Mouse (Mus musculus) sigmoid colon, adult 10 weeks (tissue): ENCODE data around the gene Ehhadh. TPM values are rescaled to one million over a fixed set of nuclear protein-coding genes. Genes with fewer than 3 reads are reported as not detected.

Source experiments
- polyA plus RNA-seq: library from polyadenylated mRNA; stranded (reverse); fragments of 350-450 nt; fragmentation: Illumina TruSeq; extraction: RNeasy Lipid Tissue Mini Kit (QIAGEN cat#74804); gene quantifications from one replicate; pipeline ENCODE4 v1.2.3, GENCODE M21; 2014; ENCODE audit warnings: low read depth, low replicate concordance

Ehhadh gene
- 39.1 TPM for polyA plus RNA-seq

DNA sequence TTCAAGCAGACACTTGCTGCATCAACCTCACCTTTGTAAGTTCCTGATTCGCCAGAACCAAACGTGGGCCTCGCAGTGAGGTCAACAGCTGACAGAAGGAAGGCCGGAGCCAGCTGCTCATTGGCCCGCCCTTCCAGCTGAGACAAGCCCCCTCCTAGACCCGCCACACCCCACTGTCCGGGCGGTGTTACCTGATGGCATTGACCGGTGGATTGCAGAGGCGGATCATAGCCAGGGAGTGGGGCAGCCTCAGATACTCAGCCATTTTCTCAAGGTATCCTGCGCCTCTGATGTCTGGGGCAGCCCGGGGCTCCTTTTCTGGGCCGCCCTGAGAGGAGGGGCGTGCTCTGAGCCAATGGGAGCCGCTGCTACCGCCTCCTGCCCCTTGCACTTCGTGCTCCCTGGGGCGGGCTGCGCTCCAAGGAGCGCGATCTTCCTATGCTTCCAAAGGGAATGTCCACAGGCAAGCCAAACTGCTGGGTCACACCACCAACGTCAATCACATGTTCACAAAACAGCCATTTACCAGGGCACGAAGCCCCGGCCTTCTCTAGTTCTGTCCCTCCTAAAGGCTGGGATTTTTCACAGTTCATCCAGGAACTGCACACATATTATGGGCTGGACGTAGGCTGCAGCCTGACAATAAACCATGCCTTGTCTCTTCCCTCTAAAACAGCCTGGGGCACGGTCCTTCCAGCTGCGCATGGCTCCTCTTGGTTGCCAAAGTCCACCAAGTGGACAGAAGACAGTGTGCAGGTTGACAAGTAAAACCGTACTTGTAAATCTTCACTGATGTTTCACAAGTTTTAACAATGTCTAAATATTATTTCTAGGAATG is at the start of gene Ehhadh:
Gene Ehhadh, minus strand, starts transcription at position 292 of the 838 bp plus-strand sequence.

DNA sequence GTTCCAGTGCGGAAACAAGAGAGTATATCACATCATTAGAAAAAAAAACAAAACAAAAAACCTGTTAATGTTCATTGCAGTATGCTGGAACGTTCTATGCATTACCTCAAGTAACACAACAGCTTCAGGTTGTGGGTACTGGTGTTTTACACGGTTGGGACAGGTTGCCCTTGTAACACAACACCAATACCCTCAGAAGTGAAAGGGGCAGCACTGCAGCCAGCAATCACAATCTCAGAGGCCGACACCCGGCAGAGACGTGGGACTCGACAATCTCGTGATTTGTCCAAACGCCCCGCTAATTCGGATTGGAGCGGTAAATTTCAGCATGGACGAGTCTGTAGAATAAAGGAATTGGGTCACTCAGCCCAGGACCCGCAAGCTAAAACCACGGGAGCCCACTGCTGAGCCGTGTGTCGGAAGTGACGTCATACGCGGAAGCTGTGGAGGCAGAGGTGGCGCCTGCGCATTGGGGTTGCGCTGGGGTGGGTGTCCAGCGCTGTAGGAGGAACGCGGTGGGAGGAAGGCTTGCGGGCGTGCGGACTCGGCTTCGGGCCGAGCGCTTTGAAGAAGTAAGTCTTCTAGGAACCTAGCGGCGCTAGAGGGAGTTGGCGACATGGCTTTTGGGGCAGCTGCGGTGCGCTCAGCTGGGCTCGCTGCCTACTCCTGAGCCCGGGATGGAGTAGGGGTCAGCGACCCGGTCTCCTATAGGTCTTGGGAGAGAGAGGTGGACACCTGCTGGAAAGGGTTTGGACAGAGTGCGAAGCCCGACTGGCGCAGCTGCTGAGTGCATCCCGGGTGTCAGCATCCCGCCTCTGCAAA is 6.5 kb upstream of the Ehhadh start, which contains the start of gene Map3k13:
Gene Map3k13, plus strand, starts transcription at position 472 of the 822 bp plus-strand sequence.

Other genes starting within 250 kb of the Ehhadh start
- gene 2510009E07Rik, start 93.1 kb downstream of the Ehhadh start, polyA plus RNA-seq = 66.9 TPM
- gene Map3k13, start 6.5 kb upstream of the Ehhadh start, polyA plus RNA-seq = 16.8 TPM
- 8.7 TPM for gene Tmem41a, start 159.7 kb upstream of the Ehhadh start, polyA plus RNA-seq
- 30.8 TPM for gene Liph, start 207.9 kb upstream of the Ehhadh start, polyA plus RNA-seq
- gene Senp2, start 221.7 kb upstream of the Ehhadh start, polyA plus RNA-seq = 67.1 TPM